In genomic region chr5:53711277-53711676, GRCm38 (mm10) we compare ENCODE assay signal across 17 mouse cellular contexts. TPM values are rescaled to one million over a fixed set of nuclear protein-coding genes. Genes with fewer than 3 reads are reported as not detected.
"Had no signal": no experiment of that assay in that cellular context is flagged by ENCODE, and none has a peak within 500 bp of the region (broad histone marks: within the 10 kb centered on the region; RNA-seq: fewer than 3 reads in every experiment).

No protein-coding gene starts in this region.

- H3K4me2 ChIP-seq: neural tube, embryonic 13.5 days; neural tube, embryonic 15.5 days; stomach, embryonic 15.5 days had no signal

- H3K4me3 ChIP-seq: neural tube, embryonic 13.5 days; neural tube, embryonic 15.5 days; stomach, embryonic 15.5 days had no signal

- DNase-seq: retina, postnatal 1 day; right cerebral cortex, adult 18-20 months; right cerebral cortex, postnatal 14 days; right cerebral cortex, postnatal 25 days; right cerebral cortex, postnatal 4 days; spleen, adult 18-20 months; thymus, adult 18-20 months; thymus, adult 2 months; thymus, postnatal 14 days; thymus, postnatal 25 days; thymus, postnatal 4 days had no signal

- H3K36me3 ChIP-seq: neural tube, embryonic 13.5 days; neural tube, embryonic 15.5 days; stomach, embryonic 15.5 days had no signal

- H3K27ac ChIP-seq: neural tube, embryonic 13.5 days; neural tube, embryonic 15.5 days; stomach, embryonic 15.5 days; stomach, postnatal 0 days had no signal

- H3K4me1 ChIP-seq: stomach, embryonic 15.5 days had no signal

- H3K27me3 ChIP-seq: neural tube, embryonic 13.5 days; neural tube, embryonic 15.5 days; stomach, embryonic 15.5 days had no signal

- H3K9me3 ChIP-seq: neural tube, embryonic 13.5 days; neural tube, embryonic 15.5 days; stomach, embryonic 15.5 days had no signal

- H3K9ac ChIP-seq: neural tube, embryonic 13.5 days; neural tube, embryonic 15.5 days; stomach, embryonic 15.5 days had no signal

RNA-seq across cellular contexts. Expression of gene Cckar, which starts 3.8 kb away (rescaled TPM):
- total RNA-seq: neutrophil, adult 5-6 weeks had no signal
- polyA plus RNA-seq: thymus, postnatal 0 days had no signal
